Mouse (Mus musculus): ENCODE measurements around the gene Itfg1.
"Not testable (repeated sequence)": the region's sequence is repeated elsewhere in the genome, so short reads cannot be mapped to it uniquely, and the experiment has no call there.

Gene Itfg1

DNA sequence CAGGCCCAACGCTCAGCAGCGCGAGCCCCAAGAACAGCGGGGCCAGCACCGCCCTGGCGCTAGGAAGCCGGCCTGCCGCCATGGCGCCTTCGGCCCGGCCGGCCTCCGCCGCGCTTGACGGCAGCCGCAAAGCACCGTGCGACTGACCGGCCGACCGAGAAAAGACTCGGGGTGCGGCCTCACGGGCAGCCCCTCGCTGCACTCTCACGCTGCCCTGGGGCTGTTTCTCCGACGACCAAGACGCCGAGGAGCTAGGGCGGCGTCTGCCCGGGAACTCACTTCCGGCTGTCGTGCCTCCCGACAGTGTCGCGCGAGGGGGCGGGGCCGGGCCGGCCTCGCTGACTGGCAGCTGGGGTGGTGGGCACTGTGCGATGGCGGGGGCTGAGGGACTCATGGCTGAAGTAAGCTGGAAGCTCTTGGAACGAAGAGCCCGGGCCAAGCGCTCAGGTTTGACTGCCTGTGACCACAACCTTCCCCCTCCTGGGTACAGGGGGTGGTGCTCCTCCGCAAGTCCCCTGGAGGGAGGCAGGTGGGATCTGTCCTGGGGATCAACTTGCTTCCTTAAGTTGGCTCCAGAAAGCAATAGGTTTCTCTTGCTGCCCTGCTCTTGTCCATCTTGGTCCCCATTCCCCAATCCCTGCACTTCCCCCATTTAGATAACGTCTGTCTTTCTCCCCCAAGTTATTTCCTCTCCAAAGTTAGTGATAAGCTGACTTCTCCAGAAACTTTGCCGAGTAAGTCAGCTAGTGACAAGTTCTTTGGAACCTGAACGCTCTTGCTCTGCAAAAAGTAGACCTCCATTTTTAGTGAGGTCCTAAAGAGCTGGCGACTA lies at the start of gene Itfg1, which contains the start of gene Phkb:
Itfg1 (minus strand) TSS at position 265 of the 832 bp plus-strand sequence.
Phkb (plus strand) TSS at position 303 of the 832 bp plus-strand sequence.
- peak; percentile 81 for DNase-seq (ENCODE audit: low spot score)

DNA sequence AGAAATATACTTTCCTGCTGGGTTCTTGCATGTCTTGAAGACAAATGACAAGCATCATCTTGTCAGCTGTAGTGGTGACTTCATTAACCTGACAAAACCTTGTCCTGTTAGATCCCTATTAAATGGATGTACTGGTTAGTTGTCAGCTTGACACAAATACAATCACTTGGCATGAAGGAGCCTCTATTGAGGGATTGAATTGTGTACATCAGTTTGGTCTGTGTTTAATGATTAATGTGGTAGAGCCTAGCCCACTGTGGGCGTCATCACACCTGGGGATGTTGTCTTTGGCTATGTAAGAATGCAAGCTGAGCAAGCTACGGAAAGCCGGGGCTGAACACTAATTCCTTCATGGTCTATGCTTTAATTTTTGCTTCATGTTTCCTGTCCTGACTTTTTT lies 44.1 kb upstream of the Itfg1 start:
- DNase-seq (ENCODE audit: low spot score) = no peak

DNA sequence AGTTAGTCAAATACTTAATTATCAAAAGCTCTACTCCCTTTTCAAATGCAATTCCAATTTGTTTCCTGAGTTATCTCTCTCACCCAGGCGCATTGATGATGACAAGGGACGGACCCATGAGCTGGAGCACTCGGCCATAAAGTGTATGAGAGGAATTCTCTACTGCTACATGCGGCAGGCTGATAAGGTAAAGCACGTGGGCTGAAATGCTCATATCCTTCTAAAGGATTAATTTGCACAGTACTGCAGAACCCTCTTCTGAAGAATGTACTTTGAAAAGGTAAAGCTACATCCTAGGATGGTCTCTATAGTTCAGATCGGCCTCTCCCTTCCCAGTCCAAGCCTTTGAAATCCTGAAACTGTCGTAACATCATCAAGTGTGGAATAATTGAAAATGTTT lies 38.9 kb upstream of the Itfg1 start:
- no peak for DNase-seq (ENCODE audit: low spot score)

DNA sequence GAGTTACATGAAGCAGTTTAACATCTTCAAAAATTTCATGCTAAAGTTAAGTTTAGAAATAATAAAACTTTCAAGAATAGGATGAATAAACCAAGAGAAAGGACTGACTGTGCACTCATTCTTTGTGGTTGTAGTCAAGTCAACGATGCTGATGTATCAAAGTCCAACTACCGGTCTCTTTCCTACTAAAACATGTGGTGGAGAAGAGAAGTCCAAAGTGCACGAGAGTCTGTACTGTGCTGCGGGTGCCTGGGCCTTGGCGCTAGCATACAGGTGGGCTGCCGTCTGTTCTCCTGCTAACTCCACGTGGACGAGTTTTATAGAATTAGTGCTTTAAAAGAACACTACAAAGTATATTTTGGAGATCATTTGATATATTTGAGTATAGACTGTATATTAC lies 37.3 kb upstream of the Itfg1 start:
- DNase-seq (ENCODE audit: low spot score) = no peak

DNA sequence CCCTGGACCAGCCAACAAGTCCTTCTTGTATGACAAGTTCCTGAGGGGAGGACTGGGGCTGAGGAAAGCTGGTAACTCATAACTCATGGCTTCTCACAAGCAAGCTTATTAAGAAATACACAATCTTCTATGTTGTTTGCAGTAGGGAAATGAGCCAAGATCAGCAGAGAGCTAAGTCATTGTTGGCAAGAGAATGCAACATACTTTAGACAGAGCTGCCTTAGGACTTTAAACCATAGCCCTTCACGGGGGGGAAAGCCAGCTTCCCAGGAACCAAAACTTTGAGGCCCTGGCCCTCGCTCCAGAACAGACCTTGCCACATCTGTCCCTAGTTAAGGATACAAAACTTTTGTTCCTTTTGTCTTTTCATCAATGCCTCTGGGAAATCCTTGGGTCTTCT lies 30.9 kb upstream of the Itfg1 start:
- no peak for DNase-seq (ENCODE audit: low spot score)

DNA sequence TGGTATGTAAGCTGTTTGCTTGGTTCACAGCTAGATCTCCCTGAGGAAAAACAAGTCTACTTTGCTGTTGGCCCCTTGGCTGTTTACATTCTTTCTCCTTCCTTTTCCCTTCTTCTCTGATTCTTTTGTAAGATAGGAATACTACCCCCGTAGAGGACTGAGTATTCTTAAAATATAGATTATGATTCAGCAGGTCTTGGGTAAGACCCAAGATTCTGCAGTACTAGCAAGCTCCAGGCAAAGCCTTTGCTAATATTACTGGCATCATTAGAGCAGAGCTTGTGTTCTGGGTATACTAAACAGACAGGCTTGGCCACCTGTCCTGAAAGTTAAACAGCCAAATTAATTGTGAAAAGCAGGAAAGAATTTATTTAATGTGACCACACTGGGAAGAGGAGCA lies 21.7 kb upstream of the Itfg1 start:
- DNase-seq (ENCODE audit: low spot score) = no peak

DNA sequence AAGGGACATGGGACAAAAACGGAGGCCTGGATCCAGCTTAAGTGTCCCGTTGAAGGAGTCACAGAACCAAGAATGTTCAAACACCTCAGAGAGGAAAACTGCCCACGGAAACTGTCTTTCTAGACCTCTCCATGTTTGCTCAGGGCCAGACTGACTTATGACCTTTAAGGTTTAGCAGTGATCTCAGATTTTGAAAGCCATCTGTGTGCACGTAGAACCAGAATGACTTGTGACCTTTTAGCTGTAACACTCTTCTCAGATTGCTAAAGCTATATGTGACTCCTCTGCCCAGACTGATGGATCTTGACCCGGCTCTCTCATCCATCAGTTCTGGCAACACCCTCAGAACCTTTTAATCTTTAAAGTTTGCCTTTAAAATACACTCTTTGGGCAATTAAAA lies 19.9 kb upstream of the Itfg1 start:
- no peak for DNase-seq (ENCODE audit: low spot score)

DNA sequence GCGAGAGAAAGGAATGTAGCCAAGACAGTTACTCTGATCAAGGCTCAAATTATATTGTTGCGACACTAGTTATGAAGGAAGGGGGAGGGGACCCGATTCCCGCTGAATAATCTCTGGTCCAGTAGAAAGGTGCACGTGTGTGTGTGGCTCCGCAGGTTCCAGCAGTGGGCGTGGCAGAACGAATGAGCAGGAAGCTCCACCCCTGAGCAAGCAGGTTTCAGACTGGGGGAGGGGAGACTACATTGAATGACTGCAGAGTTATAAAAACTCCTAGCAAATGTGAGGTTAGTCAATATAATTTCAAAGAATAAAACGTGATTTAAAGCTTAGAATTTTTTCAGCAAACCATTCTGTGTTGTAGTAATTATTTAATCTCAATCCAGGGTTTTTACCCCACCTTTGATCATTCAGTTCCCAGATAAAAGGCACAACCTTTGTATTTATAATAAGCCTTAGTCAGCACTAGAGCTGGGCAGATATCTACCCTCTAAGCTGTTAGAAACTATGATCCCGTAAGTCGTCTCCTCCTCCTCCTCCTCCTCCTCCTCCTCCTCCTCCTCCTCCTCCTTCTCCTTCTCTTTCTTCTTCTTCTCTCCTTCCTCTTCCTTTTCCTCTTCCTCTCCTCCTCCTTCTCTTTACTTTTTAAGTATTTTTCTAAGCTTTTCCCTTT lies 16.6 kb upstream of the Itfg1 start:
- DNase-seq (ENCODE audit: low spot score) = not testable (repeated sequence)

DNA sequence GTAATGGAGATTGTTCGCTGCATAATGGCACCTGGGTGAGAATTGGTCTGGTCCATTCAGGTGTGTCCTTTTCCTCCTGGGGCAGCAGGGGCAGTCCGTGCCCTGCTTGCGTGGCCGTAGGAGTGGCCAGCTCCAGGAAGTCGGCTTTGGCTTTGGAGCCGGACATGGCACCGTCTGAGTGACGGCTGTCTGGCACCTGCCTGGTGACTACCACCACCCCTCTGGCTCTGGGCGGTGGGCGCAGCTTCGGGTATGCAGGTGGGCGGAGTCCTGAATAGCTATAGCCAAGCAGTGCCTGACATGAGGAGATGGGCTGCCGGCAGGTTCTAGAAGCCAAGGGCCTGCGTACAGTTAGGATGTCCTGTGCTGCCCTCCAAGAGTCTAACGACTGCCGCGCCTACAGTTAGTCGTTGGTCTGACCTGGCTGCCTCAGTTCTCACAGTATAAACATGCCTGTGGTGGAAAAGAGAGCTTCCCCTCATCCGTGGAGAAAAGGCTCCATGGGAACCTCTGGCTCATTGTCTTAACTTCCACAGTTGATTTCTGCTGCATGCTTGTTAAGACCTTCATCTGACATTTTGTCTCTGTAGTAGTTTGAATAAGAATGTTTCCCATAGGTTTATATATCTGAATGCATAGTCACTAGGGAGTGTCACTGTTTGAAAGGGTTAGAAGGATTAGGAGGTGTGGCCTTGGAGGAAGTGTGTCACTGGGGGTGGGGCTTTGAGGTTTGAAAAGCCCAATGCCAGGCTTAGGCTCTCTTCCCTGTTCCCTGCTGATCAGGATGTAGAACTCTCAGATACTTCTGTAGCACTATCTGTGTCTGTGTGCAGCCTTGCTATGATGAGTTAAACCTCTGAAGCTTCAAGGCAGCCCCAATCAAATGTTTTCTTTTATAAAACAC lies 13.8 kb upstream of the Itfg1 start:
- no peak for DNase-seq (ENCODE audit: low spot score)

DNA sequence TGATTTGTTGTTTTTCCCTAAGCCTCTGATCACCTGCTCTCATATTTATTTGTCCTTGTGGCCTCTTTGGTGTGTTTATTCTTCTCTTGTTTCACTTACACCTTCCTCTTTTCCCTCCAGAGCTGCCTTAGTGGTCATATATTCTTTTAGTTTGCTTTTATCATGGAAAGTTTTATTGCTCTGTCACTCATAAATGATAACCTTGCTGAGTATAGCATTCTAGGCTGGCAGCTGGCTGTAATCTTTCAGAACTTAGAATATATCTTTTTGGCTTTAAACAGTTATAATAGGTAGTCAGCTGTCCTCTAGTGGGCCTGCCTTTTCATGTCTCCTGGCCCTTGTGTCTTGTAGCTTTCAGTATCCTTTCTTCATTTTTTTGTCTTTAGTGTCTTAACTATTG lies 5.2 kb upstream of the Itfg1 start:
- DNase-seq (ENCODE audit: low spot score) = no peak

DNA sequence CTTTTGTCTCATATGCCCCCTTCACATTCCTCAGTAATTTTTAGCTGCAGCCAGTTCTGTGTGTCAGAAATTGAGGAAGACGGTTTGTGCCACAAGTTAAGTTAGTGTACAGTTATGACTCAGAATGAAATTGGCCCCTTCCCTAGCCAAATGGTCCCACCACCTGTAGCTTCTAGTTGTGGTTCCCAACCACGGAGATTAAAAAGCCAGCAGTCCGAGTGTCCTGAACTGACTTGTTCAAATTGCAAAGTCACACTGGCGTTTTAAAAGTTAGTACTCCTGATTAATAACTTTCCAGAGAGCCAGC lies 721 bp upstream of the Itfg1 start:
- no peak for DNase-seq (ENCODE audit: low spot score)

DNA sequence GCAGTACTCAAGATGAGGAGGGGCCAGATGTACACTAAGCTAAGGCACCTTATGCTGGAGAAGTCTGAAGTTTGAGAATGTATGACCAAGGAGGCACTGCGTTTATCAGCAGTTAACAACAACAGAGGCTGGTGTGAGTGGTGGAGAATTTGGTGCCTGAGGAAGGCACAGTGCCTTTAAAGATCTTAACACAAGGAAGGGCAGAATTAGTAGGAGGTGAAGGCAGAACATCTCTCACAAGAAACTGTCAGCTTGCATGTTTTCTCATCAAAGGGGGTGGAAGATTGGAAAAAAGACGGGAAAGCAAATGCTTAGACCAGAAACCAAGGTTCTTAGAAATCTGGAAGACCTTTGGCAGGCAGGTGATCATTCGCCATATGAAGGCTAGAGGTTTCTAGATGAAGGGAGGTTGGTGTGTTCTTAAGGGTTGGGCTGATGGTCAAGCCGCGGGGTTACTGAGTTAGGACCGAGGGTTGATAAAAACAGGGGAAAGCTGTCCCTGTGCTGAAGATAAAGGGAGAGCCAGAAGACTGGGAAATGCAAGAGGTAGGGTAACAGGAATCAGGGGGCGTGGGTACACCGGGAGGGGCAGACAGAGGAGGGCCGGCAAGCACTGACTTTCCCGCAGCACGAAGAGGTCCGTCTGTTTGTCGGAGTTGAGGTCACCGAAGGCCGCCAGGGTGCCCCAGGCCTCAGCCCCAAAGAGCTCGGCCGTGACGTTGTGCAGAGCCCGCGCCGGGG lies 635 bp downstream of the Itfg1 start:
- no peak for DNase-seq (ENCODE audit: low spot score)

DNA sequence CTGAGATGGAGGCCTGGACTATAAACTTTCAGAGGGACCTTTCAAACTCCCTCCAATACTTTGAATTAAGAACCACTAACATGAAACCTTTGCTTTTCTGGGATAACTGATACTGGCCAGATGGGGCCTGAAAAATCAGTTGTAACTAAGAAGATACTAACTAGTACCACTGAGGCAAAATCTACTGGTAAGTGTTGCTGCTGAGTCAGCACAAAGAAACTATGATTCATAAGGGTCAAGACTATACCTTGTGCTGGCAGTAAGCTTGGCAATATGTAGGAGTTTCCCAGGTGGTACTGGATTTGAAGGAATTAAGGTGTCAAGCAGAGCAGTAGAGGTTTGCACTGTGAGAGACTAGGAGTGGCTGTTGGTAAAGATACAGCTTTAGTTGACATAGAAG lies 27.1 kb downstream of the Itfg1 start:
- no peak for DNase-seq (ENCODE audit: low spot score)

DNA sequence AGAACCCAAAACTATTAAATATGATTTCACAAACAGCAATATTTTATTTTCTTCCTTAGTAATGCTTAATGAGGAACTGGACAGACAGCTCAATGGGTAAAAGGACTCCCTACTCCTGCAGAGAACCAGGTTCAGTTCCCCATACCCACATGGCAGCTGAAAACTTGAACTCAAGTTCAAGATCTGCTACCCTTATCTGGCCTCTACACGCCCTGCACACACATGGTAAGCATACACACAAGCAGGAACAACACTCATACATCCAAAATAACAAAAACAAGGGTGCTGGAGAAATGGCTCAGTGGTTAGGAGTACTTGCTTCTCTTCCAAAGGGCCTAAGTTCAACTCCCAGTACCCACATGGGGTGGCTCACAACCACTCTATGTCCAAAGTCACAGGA lies 39.3 kb downstream of the Itfg1 start:
- DNase-seq (ENCODE audit: low spot score) = no peak

DNA sequence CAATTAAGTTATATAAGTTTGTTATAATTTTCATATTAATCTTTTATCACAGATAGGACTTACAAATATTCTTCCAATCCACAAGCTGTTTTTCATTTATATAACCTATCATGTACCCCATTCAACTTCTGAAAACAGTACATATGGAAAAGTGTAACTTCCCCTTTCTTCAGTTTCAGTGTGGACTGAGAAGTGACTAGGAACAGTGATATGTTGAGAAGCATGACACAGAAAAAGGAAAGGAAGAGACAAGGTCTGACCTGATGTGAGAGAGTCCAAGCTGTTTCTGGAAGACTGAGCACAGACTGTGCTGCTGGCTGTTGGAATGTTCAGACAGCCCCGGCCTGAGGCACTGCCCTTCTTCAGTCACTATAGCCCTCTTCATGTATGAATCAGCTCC lies 40.6 kb downstream of the Itfg1 start:
- DNase-seq (ENCODE audit: low spot score) = no peak

DNA sequence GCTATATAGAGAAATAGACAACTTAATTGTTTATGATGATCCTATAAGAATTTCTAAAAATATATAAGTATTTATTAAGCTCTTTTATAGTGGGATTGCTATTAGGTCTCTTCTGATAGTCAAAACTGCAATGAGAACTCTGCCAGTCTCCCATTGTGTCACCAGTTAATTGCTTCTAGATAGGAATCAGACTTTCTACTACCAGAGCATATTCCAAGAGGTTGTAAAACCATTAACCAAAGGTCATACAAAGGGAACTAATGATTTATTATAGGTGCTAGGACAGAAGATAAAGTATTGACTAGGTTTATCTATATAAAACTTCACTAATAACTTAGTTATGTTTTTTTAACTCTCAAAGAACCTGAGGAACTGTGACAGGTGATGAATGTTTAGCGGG lies 44.3 kb downstream of the Itfg1 start:
- not testable (repeated sequence) for DNase-seq (ENCODE audit: low spot score)

DNA sequence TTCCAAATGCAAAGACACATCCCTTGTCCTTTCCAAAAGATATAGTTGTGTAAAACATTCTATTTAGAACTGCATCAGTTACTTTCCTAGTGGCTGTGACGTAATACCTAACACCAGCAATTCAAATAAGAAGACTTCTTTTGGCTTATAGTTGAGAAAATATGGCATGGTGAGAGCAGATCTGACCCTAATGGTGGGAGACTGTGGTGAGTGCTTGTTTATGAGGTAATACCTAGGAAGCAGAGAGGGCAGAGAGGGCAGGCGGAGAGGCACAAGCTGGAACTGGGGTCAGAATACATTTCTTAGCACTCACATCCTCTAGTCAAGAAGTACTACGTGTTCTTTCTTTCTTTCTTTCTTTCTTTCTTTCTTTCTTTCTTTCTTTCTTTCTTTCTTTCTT lies 52.4 kb downstream of the Itfg1 start:
- DNase-seq (ENCODE audit: low spot score) = no peak

DNA sequence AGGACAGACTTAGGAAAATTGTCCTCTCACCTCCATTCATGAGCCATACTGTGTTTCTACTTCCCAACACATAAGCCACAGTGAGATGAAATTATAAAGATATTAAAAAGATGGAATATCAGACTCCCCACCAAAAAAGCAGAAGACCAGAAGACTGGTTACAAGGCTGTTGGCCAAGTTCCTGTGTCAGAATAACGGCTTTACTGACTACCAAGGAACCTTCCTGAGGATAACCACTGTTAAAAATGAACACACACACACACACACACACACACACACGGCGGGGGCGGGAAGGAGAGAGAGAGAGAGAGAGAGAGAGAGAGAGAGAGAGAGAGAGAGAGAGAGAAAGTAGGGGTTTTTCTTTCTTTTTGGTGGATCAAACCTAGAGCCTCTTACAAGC lies 52.8 kb downstream of the Itfg1 start:
- no peak for DNase-seq (ENCODE audit: low spot score)

DNA sequence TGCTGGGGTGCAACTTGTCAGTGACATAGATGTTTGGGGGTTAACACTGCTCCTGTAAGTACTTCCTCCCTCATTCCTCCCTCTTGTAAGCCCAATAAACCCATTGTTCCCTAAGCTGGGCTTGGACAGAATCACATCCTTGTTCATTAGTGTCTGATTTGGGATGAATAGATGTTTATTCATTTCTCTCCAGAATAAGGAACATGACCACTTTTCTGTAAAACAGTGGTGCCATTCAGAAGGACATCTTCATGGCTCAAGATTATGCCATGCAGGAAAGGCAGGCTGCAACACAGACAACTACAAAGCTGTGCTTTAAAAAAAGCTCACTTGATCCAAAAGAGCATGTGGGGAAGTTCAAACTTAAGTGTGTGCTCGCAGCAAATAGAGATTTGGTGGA lies 55.2 kb downstream of the Itfg1 start:
- no peak for DNase-seq (ENCODE audit: low spot score)

DNA sequence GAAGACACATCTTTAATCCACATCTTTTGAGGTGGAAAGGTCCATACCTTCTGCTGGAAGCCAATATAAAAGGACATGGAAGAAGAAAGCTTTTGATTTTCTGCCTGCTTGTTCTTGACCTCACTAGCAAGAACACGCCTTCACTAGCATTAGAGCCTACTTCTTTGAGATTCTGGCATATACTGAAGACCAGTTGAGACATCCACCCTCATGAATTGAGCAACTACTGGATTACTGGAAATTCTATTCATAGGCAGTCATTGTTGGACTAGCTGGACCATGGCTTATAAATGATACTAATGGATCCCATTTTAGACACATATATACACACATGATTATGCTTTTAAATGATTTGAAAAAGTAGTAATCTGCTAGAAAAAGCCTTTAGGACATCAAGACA lies 56.9 kb downstream of the Itfg1 start:
- no peak for DNase-seq (ENCODE audit: low spot score)

DNA sequence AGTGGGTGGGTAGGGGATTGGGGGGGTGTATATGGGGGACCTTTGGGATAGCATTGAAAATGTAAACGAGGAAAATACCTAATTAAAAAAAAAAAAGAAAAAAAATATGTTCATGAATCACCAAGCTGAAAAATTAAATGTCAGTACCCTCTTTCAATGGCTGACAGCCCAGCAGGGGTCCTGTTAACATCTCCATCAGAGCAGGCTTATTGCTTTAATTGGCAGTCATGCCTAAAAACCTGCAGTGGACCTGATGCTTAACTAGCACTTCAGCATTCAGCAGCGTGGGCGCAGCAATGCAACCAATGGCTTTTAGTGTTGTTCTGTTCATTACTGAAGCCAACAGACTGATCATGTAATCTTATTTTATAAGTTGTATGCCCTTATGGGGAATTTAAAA lies 60.6 kb downstream of the Itfg1 start:
- no peak for DNase-seq (ENCODE audit: low spot score)

DNA sequence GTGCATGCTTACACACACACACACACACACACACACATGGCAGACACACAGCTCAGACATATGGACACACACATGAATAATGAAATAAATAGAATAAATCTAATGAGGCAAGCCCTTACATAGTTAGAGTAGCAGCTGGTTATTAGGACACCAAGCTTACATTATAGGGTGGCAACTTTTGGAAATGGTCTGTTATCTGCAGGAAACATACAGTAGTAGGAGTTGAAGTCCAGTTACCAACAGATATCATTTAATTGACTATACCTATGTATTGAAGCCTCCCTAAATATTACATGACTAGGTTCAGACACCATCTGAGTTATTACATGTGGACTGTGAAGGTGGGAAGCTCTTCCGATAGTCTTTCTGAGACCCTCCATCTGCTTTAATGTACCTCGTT lies 95.7 kb downstream of the Itfg1 start:
- no peak for DNase-seq (ENCODE audit: low spot score)

Data from left cerebral cortex, adult 11 months (tissue).